Mouse (Mus musculus) stomach, postnatal 0 days (tissue): ENCODE measurements around the gene Nfia.

Experiments used
- CTCF ChIP-seq: IDR thresholded peaks from 2 replicates; pipeline ENCODE4 v1.5.1; 2016; ENCODE audit warnings: antibody characterized with exemption, low read depth, mild to moderate bottlenecking, moderate library complexity
- EP300 ChIP-seq: optimal IDR thresholded peaks from 2 replicates; pipeline ENCODE3; 2016; ENCODE audit warnings: antibody characterized with exemption

- no peak for TF ChIP-seq EP300
- no peak for TF ChIP-seq CTCF
Observed at GRCm38 (mm10) chr4:97813035-97813434, 40.5 kb downstream of the Nfia start.
